Mouse (Mus musculus) large intestine, adult 2 months (tissue): ENCODE measurements around the gene Kif7. TPM values are rescaled to one million over a fixed set of nuclear protein-coding genes. Genes with fewer than 3 reads are reported as not detected.

ENCODE experiments used
- DNase-seq: peaks from one replicate; pipeline ENCODE4 v3.0.0-alpha.2; 2012; ENCODE audit warnings: low read depth, low spot score
- whole genome bisulfite sequencing: fragments of 180-500 bp; shearing (Covaris S2); methylation state at CpG from one replicate; pipeline ENCODE4 v1.1.7; 2018; 5-methylcytosine and 5-hydroxymethylcytosine counted together
- polyA plus RNA-seq: library from polyadenylated mRNA; depleted of rRNA; stranded (reverse); fragments of >200 nt; gene quantifications from 2 replicates; pipeline ENCODE4 v1.2.3, GENCODE M21; 2012; rRNA removed

Kif7 gene
- polyA plus RNA-seq = 0.40 and 0.63 TPM in 2 replicates

DNA sequence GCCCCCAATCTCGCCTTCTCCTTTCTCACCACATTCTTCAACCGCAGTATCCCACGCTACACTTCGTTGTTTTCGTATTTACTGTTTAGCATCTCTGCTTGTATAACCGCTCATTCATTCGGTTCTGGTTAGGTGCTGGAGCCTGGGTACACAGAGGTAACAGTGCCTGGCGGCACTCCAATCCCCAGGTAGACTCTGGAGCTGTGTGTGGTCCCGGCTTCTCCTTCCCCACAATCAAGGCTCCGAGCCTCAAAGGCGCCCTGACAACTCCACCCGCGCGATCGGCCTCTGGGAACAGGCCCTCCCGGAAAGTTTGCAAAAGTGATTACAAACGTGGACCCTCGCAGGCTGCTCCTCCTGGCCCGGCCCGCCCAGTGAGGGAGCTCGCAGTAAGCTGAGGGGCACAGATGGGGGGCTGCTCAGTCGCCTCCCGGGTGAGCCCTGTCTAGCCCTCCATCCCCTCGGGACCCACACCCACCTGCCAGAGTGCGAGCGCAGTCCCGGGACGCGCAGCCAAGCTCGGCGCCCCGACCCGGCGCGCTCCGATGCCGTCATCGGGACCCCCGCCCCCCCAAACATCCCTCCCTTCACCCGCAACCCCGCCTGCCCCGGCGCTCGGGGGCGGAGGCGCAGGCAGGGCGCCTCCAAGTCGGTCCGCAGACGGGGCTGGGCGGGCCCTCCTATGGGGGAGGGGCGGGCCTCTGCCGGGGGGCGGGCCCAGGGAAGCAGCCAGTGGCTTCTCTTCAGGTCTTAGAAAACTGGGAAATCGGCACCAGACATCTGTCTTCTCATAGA lies at the start of gene Kif7:
Gene Kif7, minus strand, starts transcription at position 534 of the 795 bp plus-strand sequence.
- under 1% methylated on average over 55 of the region's 55 CpGs for WGBS
- DNase-seq = no peak

DNA sequence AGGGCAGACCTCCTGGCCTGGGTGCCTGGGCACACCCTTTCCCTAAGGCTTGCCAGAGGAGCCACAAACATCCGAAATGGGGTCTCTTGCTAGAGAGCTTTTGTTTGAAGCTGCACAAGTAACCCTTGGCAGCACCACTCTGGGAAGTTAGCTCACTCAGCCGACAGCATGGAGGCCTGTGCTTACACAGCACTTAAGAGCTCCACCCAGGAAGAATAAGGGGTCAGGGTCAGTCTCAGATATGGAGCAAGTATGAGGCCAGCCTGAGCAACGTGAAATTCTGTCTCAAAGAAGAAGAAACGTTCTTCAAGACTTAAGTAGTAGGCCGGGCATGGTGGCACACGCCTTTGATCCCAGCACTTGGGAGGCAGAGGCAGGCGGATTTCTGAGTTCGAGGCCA lies 46.6 kb upstream of the Kif7 start:
- 60% methylated on average over 8 of the region's 8 CpGs for WGBS
- no peak for DNase-seq

DNA sequence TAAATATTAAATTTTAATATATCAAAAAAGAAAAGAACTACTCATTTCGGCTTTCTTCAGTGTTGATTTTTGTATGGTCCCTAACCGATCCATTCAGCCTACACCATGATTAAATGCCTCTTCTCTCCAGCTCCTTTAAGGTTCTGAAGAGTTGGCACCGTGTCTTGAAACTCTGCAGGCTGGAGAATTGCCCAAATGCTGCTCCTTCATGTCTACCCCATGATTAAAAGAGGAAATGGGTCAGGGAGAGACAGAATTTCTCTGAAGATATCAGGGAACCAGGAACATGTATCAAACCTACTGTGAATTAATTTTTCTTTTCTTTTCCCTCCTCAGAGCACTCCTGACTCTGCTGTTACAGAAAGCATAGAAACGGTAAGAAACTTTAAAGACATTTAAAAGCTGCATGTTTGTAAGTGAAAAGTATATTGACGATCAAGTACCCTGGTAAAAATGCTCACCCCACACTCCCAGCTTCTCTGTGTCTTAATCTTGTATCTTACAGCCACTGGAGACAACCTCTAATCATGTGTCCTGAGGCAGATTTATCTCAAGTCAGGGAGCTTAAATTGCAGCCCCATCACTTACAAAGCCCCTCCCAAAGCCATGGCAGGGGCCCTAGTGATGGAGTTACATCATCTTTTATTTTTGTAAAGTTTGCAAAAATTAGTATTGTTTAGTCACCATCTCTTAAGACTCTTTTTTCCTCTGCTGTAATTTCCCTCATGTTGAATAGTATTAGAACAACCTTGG lies 45.8 kb upstream of the Kif7 start:
- 74% methylated on average over 5 of the region's 5 CpGs for WGBS
- DNase-seq = no peak

DNA sequence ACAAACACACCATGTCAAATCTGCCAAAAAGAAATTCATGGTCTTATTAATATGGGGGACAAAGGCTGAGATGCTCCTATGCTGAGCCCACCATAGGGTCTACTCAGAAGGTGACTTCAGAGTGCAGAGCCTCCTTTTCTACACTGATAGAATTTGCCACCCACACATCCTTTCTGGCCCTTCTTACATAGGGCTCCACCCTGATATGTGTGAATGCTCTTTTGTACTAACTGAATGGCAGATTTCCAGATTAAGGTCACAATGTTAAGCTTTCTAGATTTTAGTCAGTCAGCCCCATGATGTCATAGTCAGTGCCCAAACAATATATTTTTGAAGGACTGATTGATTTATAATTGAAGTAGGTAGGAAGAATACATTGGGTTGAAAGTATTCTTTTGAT lies 44.2 kb upstream of the Kif7 start:
- no peak for DNase-seq

GRCm38 (mm10) chr7:79758176-79758575 lies 42.7 kb upstream of the Kif7 start:
- DNase-seq = no peak
- 51% methylated on average over 6 of the region's 6 CpGs for WGBS

GRCm38 (mm10) chr7:79756334-79756733 lies 40.8 kb upstream of the Kif7 start:
- 56% methylated on average over 2 of the region's 2 CpGs for WGBS
- no peak for DNase-seq

DNA sequence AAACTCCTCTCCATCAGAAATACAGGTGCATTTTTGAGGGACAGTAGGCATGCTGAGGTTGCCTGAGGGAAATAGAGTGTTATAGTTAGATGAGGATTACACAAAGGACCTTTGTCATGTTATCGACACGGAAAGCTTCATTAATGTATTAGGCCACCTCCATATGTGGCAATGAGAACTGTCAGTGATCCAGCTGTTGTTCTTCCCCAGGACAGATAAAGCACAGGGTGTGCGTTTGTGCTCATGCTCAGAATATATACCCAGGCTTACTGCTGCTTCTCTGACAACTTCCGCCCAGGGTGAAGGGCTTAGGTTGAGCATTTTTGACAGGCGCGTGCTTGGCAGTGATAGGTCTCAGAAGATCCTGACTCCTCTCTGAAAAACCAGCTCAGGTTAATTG lies 34.0 kb upstream of the Kif7 start:
- WGBS = 84% methylated on average over 6 of the region's 6 CpGs

GRCm38 (mm10) chr7:79747659-79748058 lies 32.1 kb upstream of the Kif7 start:
- DNase-seq = no peak
- WGBS = 73% methylated on average over 6 of the region's 6 CpGs

More for the DNA sequence above, 34.0 kb upstream of the Kif7 start:
- no peak for DNase-seq

GRCm38 (mm10) chr7:79744585-79744984 lies 29.1 kb upstream of the Kif7 start:
- DNase-seq = no peak
- WGBS = 80% methylated on average over 5 of the region's 5 CpGs

GRCm38 (mm10) chr7:79744051-79744450 lies 28.5 kb upstream of the Kif7 start:
- no peak for DNase-seq
- 91% methylated on average over 9 of the region's 9 CpGs for WGBS

DNA sequence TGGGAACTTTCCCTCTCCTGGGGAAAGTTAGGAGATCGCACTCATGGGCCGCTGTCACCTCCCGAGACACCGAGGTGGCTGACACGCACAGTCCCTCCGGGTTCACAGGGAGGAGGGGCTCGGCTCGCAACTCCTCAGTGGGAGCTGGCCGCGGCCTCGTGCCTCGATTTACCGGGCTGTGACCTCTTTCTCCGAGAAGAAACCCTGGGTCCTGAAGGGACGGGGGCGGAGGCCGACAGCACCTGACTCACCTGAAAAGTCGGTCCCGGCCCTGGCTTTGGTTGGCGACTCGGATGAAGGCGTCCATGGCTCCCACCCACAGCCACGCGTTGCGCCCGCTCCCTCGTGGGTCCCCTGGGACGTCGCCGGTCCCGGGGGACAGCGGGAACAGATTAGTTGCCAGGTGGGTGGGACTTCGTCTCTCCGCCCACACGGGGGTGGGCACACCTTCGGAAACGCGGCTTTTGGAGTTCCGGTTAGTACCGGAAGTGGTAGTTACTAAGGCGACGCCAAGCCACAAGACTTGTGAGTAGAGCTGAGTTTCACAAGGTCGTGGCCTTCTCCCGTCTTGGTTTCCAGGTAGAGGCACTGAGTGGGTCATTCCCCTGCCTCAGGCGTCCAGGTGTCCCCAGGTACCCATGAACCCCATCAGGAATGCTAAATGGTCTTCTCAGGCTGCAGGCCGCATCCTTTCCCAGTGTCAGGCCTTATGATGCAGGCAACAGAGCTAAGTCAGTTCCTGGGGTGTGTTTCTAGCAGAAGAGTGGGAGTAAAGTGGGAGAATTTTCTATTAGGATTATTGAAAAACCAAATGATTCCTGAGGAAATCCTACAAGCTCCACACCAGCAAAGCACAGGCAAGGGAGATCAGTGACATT lies 27.4 kb upstream of the Kif7 start, which contains the start of the genes Pex11a and Wdr93:
Gene Pex11a, minus strand, starts transcription at position 473 of the 878 bp plus-strand sequence.
Gene Wdr93, plus strand, starts transcription at position 505 of the 878 bp plus-strand sequence.
- WGBS = 4% methylated on average over 46 of the region's 46 CpGs
- peak; percentile 80 for DNase-seq

GRCm38 (mm10) chr7:79742277-79742658 lies 26.7 kb upstream of the Kif7 start:
- DNase-seq = no peak
- WGBS = 3% methylated on average over 11 of the region's 11 CpGs

- no peak for DNase-seq
- 79% methylated on average over 4 of the region's 4 CpGs for WGBS
These were observed 24.8 kb upstream of the Kif7 start for GRCm38 (mm10) chr7:79740279-79740678.

DNA sequence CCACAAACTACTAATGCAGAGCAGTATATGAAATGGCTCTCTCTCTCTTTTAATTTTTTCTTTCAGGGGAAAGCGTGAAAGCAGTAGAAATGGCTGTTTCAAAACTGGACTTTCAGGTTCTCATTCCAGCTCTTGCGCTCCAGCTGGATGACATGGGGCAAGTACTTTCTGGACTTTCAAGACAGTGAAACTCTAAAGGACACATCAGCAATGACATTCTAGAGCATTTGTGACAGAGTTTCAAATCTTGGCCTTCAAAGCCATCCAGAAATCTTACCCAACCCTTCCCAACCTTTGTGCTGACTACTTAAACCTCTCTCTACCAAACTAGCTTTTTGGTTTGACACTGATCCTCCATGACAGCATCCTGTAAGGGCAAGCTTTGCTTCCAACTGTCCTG lies 23.4 kb upstream of the Kif7 start:
- no peak for DNase-seq
- WGBS = 80% methylated on average over 2 of the region's 2 CpGs

DNA sequence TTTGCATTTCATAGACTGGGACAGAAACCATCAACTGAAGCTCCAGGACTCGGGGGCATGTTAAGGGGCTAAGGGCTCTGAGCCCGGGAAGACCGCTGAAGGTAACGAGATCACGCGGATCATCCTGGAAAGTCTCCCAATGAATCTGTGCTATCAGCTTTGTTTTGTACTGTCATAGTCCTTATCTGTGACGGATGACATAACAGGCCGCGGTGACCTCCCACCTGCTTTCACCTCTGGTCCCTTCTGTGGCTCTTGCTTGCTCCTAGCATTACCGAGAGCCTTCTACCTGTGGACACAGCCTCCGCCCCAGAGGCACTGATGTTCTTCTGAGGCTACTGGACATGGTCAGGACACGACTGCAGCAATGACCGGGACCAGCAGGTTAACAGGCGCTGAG lies 21.0 kb upstream of the Kif7 start:
- DNase-seq = no peak
- WGBS = 94% methylated on average over 14 of the region's 14 CpGs

DNA sequence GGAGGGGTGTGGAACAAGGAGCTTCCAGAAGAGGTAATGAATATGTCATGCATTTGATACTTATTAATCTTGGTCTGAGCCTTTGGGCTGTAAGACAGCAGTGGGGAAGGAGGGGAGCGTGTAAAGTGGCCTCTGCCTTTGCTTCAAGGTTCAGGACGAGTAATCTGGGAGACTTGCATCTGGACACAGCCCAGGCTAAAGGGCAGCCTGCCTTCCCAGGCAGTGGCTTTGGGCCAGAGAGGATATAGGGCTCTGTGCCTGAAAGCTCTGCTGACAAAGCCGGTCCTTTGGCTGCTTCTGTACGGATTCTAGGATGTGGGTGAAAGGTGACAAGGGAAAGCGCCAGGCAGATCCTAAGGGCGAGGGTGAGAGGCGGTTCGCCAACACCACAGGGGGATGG lies 19.0 kb upstream of the Kif7 start:
- peak; percentile 89 for DNase-seq
- 20% methylated on average over 8 of the region's 8 CpGs for WGBS

- 84% methylated on average over 4 of the region's 4 CpGs for WGBS
- DNase-seq = no peak
These were observed 17.1 kb upstream of the Kif7 start, which contains the start of gene Plin1 for GRCm38 (mm10) chr7:79732622-79733021. Plin1 (minus strand) TSS chr7:79732903.

DNA sequence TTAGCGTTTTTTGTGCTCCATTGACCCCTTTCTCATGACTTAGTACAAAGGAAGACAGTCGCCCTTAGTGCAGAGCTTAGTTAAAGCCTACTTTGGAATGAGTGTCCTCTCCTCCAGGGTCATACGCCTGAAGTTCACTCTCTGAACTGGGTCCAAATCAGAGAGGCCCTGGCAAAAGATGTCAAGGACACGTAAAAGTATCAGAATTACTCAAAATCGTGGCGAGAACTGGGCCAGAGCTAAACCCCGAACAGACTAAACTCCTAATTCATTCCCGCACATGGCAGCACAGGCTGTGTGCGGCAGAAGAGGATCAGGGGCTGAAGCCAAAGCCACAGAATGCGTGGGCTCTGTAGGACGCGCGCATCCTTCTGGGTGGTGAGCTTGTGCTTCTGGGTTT lies 15.9 kb upstream of the Kif7 start:
- 89% methylated on average over 13 of the region's 13 CpGs for WGBS
- DNase-seq = no peak

DNA sequence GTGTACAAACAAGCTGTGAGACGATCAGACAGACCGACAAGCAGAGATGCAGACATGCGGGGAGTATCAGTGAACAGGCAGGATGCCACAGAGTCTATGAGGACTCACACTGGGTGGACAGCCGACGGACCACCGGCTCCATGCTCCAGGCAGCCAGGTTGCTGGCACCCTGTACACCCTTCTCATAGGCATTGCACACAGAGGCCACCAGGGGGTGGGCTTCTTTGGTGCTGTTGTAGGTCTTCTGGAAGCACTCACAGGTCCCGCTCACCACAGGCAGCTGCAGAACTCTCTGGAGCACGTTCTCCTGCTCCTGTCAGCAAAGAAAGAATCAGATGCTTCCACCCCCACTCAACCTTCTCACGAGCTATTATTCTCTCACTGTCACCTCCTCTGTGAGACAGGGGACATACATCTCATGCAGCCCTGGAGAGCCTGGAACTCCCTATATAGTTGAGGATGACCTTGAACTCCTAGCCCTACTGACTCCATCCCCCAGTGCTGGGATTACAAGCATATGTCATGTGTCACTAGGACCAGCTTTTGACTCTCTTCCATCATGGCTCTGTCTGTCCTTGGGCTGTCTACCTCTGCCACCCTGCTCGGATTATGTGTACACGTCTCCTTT lies 14.3 kb upstream of the Kif7 start:
- WGBS = 67% methylated on average over 11 of the region's 11 CpGs
- no peak for DNase-seq
